Mouse (Mus musculus) cerebellum, postnatal 25 days (tissue): Measurements from ENCODE around the gene Olfr745.

Experiments used
- DNase-seq, 2 experiments: peaks; one replicate each; pipeline ENCODE4 v3.0.0; 2021; ENCODE audit warnings: mixed read lengths in 2 of 2

Olfr745 gene

GRCm38 (mm10) chr14:50639088-50639487, at the start of gene Olfr745:
TSS of gene Olfr745 (plus strand) at chr14:50639388.
- DNase-seq, result no peak

DNA sequence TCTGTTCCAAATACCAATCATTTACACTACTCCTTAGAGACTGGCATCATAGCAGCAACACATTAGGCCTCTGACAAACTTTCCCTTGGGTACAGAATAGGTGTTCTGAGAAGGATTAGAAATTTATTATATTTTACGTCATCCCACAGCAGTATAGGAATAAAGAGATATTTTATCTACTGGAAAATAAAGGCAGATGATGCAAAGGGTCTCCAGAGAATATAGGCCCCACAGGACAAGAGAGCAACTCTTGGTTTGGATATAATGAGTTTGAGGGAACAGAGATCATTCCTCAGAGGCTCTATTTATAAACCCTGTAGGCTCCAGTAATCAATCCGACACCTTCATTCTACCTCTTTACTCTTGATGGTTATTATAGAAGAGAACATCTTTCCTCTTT, 24.6 kb upstream of the Olfr745 start, which contains the start of gene Olfr744:
Gene Olfr744 (plus strand): TSS at position 301 of the 400 bp plus-strand sequence.
- DNase-seq, result no peak

- no peak for DNase-seq
Observed at GRCm38 (mm10) chr14:50646783-50647182, 7.6 kb downstream of the Olfr745 start, which contains the start of gene Olfr746. TSS of gene Olfr746 (plus strand) at chr14:50647083.

- no peak for DNase-seq
Observed at GRCm38 (mm10) chr14:50693106-50693505, 53.9 kb downstream of the Olfr745 start, which contains the start of gene Olfr747. TSS of gene Olfr747 (minus strand) at chr14:50693206.
